Mouse (Mus musculus) urinary bladder, postnatal 36 days (tissue): ENCODE measurements around the gene Slamf9.
A peak's percentile ranks its signal among the peaks of the same experiment; 100 is the strongest.

Source experiments
- DNase-seq, 2 experiments: peaks; one replicate each; pipeline ENCODE4 v3.0.0; 2022; ENCODE audit warnings: low spot score in 2 of 2, mixed read lengths in 1 of 2

The Slamf9 gene

GRCm38 (mm10) chr1:172489585-172490250 lies 14.6 kb downstream of the Slamf9 start:
- no peak for DNase-seq

- peak; percentile 87 to 90 for DNase-seq
Measured at GRCm38 (mm10) chr1:172490261-172490661, 15.1 kb downstream of the Slamf9 start.

GRCm38 (mm10) chr1:172492047-172492446 lies 16.9 kb downstream of the Slamf9 start:
- DNase-seq: no peak

DNA sequence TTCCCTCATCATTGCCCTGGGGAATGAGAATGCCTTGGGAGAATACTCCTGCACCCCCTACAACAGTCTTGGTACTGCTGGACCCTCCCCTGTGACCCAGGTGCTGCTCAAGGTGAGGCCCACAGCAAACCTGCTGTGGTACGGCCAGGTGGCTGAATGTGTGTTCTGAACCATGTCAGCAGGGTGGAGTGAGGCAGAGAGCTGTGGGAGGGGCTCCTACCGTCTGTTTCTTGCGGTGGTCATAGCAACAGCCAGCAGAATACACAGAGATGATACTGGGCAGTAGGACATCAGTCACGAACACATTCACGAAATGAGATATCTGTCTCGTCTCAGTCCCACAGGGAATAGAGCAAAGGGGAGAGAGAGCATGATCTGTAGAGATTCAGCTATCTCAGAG lies 18.4 kb downstream of the Slamf9 start:
- no peak for DNase-seq

DNA sequence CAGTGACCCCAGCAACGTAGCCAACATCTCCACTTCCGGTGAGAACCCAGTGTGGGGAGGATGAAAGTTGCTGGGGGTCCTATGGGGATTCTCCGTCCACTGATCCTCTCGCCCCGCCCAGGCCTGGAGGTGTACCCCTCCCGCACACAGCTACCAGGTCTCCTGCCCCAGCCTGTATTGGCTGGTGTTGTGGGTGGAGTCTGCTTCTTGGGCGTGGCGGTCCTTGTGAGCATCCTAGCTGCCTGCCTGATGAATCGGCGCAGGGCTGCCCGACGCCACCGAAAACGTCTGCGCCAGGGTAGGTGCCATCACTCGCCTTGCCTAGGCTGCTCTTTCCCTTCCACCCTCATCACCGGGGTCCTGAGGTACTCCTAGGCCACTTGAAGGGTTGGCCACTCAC lies 20.9 kb downstream of the Slamf9 start:
- no peak for DNase-seq

DNA sequence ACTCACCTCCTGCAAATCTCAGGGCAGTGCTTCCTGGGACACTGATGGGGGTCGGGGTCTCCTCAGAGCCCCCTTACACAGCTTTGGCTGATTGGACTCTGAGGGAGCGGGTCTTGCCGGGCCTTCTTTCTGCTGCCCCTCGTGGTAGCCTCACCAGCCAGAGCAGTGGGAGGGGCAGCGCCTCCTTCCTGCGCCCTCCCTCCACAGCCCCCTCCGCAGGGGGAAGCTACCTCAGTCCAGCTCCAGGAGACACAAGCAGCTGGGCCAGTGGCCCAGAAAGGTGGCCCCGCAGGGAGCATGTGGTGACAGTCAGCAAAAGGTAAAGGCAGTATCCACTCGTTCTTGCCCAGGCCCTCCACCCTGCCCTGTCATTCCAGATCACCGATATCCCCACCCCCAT lies 22.3 kb downstream of the Slamf9 start:
- DNase-seq: no peak

DNA sequence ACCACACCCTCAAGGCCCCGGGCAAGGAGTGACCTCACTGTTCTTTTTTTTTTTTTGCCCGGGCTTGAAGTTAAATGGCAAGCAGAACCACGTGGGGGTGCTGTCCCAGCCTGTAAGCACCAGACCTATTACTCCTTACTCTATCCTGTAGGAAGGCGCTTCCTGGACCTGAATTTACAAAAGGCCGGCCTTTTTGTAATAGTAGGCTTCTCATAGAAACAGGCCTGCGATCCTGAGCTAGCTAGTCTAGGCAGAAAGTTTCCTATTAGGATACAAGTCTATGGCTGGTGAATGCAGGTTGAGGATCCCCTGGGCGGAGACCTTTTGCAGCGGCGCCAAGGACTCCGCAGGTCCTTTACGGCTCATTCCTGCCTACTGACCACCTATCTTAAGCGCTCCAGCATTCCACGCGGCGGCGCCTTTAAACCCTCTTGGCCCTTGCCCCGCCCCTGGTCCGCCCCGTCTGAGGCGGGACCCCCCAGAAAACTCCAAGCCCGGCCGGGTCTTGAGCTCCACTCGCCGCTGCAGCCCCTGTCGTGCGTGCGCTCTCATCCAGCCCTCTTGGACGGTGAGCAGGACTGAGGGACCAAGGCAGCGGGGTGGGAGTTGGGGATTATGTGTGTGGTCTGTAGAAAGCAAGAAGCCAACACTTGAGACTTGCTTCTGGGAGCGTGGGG lies 24.7 kb downstream of the Slamf9 start, which contains the start of gene Tagln2:
Gene Tagln2 (plus strand): TSS at position 283 of the 677 bp plus-strand sequence.
- DNase-seq: peak; percentile 87 to 90

DNA sequence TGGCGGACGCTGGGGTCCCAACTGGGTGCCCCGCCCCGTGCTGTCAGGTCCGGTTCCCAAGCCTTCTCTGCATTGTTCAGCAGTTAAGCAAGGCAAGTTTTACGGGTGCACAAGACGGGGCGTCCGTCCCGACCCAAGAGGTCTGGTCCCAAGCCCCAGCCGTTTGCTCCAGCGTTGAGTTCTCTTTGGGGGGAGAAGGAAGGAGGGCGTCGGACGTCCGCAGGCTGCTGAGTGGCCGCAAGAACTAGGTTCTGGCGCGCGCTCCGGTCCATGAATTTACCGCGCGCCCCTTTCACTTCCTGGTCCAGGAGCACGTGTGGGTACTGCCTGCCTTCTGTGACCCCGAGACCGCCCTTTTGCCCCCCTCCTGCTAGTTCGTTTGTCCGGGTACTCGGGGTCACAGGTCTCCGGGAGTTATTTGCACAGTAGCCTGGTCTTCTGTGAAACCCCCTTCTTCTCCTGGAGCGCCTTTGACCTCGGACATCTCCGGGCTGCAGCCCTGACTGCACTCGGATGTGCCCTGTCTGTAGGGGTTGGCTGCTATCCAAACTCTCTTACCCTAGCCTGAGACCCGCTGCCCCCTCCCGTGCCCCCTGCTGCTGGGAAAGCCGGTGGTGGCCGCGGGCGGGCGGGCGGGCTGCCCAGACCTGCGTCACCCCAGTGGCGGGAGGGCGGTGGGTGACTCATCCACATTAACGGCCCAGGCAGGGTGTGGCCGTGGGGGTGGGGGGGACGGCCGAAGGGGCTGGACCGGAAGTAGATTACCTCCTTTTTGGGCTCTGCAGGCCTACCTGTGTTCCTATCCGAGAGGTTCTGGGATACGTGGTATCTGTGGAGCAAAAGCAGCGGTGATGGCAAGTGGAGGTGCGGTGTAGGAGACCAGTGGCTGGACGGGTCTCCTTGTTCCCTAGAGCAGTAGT lies 25.6 kb downstream of the Slamf9 start:
- DNase-seq: peak; percentile 70 to 74

DNA sequence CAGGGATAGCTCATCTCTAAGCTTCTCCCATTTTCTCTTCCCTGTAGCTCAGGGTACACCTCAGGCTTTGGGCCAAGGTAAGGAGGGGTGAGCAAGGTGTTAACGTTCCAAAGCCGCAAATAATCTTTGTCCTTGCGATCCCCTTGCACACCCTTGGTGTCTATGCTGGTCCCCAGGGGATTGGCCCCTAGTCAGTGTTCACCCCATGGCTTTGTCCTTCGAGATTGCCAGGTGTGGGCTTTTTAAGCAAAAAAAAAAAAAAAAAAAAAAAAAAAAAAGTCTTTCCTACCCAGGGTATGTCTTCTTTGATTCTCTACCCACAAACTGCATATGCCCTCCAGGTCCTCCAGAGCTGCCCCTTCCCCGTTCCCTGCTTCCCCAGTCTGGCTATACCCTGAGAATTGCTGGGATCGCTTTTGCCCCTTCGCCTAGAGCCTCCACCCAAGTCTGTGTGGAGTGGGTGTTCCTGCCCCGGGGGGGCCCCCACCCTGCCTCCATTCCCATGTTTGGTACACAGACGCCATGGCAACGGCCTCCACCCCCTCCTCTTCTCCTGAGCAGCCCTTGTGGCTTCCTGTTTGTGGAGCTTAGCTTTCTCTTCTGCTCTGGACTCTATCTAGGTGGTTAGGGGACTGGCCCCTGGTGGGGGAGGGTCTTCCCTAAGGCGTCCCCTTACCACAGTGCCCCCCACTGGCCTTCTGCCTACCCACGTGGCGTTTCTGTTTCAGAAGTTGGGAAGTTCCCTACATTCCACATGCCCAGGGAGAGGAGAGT lies 26.4 kb downstream of the Slamf9 start:
- DNase-seq: peak; percentile 65 to 79

GRCm38 (mm10) chr1:172502145-172503110 lies 27.3 kb downstream of the Slamf9 start:
- peak; percentile 38 to 42 for DNase-seq

GRCm38 (mm10) chr1:172503111-172503997 lies 28.2 kb downstream of the Slamf9 start:
- peak in 1 of 2 experiments; percentile 34 for DNase-seq

DNA sequence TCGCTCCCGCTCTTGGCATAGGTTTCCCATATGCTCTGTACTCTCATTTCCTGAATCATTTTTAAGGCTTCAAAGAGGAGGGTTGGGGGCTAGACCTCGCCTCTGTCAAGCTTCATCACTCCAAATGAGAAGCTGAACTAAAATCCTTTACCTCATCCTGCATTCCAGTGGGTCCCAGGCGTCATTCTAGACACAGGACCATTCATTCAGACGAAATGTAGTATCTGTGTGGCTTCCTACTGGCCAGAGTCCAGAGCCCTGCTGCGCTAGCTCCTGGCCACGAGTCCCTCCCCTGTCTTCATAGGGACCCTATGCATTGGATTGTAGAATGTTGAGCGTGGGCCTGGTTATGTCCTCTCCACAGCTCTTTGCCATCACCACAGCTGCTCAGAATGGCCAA lies 29.6 kb downstream of the Slamf9 start:
- no peak for DNase-seq

DNA sequence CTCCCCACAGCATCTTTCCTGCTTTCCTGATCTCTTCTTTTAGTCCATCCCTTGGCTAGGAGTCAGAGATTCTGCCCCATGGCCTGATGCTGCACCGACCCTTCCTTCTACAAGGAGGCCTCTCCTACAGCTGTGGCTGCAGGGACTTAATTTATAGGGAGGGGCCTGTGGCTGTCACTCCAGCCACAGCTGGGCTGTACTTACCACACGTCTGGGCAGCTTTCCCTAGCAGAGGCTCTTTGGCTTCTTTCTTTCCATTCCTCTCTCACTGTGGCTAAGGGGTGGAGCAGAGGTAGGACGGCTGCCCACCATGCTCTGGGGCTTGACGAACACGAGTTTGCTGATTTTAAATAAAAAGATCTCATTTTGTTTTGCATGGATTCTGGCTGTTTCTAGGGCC lies 31.8 kb downstream of the Slamf9 start:
- no peak for DNase-seq

DNA sequence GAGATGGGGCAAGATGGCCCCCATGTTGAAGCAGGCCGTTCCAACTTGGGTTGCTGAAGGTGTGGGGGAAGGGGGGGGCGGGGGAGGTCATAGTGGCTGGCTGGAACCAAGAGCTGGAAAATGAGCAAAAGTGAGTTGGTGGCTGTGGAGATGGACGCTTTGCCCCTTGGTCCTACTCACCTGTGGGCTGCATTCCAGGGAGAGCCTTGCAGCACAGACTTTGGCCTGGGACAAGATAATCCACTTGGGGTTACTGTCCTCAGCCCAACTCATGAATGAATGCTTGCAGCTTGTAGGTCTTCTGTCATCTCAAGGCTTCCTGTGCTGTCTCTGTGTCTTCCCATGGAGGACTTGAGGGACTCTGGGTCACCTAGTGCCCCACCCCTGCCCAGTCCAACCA lies 32.5 kb downstream of the Slamf9 start:
- no peak for DNase-seq

DNA sequence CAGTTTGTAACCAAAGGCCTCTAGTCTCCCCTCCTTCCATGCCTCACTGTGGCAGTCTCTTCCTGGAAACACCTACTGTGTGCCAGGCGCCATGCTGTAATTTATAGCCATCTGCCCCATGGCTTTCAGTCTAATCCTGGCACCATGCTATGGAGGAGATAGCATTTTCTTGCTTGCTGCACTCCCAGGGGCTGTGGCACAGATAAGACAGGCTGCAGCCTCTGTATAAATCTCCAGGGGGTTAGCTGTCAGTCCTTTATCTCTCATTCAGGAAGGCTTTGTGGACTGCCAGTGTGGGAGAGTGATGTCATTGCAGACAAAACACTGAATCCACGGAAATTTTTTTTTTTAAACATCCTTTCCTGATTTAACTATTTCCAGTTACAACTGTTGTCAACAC lies 33.0 kb downstream of the Slamf9 start:
- DNase-seq: no peak

DNA sequence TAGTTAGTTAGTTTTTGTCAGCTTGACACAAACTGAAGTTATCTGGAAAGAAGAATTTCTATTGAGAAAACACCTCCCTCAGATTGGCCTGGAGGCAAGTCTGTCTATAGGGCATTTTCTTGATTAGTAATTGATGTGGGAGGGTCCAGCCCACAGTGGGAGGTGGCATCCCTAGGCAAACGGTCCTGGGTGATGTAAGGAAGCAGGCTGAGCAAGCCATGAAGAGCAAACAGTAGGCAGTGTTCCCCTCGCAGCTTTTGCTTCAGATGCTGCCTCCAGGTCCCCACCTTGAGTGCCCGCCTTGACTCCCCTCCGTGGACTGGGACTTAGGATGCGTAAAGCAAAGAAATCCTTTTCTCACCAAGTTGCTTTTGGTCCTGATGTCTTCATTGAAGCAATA lies 34.1 kb downstream of the Slamf9 start:
- DNase-seq: no peak

DNA sequence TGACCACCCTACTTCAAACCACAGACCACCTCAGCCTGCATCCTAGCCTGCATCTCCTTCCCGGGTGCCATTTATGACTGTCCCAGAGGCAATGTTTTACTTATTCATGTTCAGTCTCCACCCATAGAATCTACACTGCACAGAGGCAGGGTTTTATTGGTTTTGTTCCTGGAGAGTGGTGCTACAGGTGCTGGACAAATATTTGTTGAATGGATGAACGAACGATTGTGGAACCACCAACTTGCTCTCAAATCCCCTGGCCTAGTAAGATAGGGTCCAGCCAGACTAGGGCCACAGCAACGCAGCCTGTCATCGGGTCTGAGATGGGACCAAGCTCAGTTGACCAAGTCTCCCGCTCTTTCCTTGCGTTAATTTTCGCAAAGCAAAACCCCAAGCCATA lies 34.8 kb downstream of the Slamf9 start:
- DNase-seq: no peak

GRCm38 (mm10) chr1:172510421-172510972 lies 35.3 kb downstream of the Slamf9 start:
- no peak for DNase-seq

GRCm38 (mm10) chr1:172512962-172513361 lies 37.8 kb downstream of the Slamf9 start:
- DNase-seq: peak in 1 of 2 experiments; percentile 58
